Mouse (Mus musculus): Measurements from ENCODE around the gene Cfap206. TPM values are rescaled to one million over a fixed set of nuclear protein-coding genes. Genes with fewer than 3 reads are reported as not detected.

The Cfap206 gene
- 0.06 TPM in 1 of 2 replicates, not detected in the other for polyA plus RNA-seq (2012; rRNA removed; ENCODE audit: low replicate concordance)

GRCm38 (mm10) chr4:34729851-34730341 is at the start of gene Cfap206:
Gene Cfap206 (minus strand): TSS chr4:34730206.

GRCm38 (mm10) chr4:34777677-34778527 is 47.9 kb upstream of the Cfap206 start, which contains the start of gene Smim8:
Gene Smim8 (minus strand): TSS chr4:34778423.

GRCm38 (mm10) chr4:34756163-34756562 is 26.2 kb upstream of the Cfap206 start, which contains the start of gene Gm136:
Gene Gm136 (minus strand): TSS chr4:34756263.

GRCm38 (mm10) chr4:34686874-34687567 is 43.0 kb downstream of the Cfap206 start, which contains the start of gene Slc35a1:
Gene Slc35a1 (minus strand): TSS chr4:34687438.

Other genes starting within 250 kb of the Cfap206 start
- 20.6 and 30.3 TPM in 2 replicates for gene Akirin2, start 179.3 kb downstream of the Cfap206 start, polyA plus RNA-seq (2012; rRNA removed; ENCODE audit: low replicate concordance)
- 29.1 and 33.8 TPM in 2 replicates for gene Orc3, start 115.3 kb downstream of the Cfap206 start, polyA plus RNA-seq (2012; rRNA removed; ENCODE audit: low replicate concordance)
- 13.0 and 13.2 TPM in 2 replicates for gene Rars2, start 115.2 kb downstream of the Cfap206 start, polyA plus RNA-seq (2012; rRNA removed; ENCODE audit: low replicate concordance)
- 15.6 and 16.8 TPM in 2 replicates for gene Slc35a1, start 42.8 kb downstream of the Cfap206 start, polyA plus RNA-seq (2012; rRNA removed; ENCODE audit: low replicate concordance)
- gene Gm136, start 26.1 kb upstream of the Cfap206 start, polyA plus RNA-seq (2012; rRNA removed; ENCODE audit: low replicate concordance): not detected in 2 replicates
- gene Smim8, start 48.2 kb upstream of the Cfap206 start, polyA plus RNA-seq (2012; rRNA removed; ENCODE audit: low replicate concordance): 6.3 and 9.1 TPM in 2 replicates
- gene Zfp292, start 152.8 kb upstream of the Cfap206 start, polyA plus RNA-seq (2012; rRNA removed; ENCODE audit: low replicate concordance): 1.6 and 3.3 TPM in 2 replicates
- gene Cga, start 163.6 kb upstream of the Cfap206 start, polyA plus RNA-seq (2012; rRNA removed; ENCODE audit: low replicate concordance): not detected in 2 replicates

Data from subcutaneous adipose tissue, adult 2 months (tissue).